Mouse (Mus musculus) gastrocnemius, postnatal 4 days (tissue): ENCODE results near the gene Smarcc2. TPM values are rescaled to one million over a fixed set of nuclear protein-coding genes. Genes with fewer than 3 reads are reported as not detected.
"Not testable (repeated sequence)": the region's sequence is repeated elsewhere in the genome, so short reads cannot be mapped to it uniquely, and the experiment has no call there.

Source experiments
- DNase-seq, 2 experiments: peaks; one replicate each; pipeline ENCODE4 v3.0.0; 2021 to 2022; ENCODE audit warnings: low spot score in 2 of 2, mixed read lengths in 2 of 2
- total RNA-seq, 2 experiments: library from RNA; stranded (reverse); gene quantifications; 2 replicates each; pipeline ENCODE4 v1.2.3; 2021

The Smarcc2 gene
- total RNA-seq, 2 experiments from 2014 or later: 90.8 to 91.2 TPM

DNA sequence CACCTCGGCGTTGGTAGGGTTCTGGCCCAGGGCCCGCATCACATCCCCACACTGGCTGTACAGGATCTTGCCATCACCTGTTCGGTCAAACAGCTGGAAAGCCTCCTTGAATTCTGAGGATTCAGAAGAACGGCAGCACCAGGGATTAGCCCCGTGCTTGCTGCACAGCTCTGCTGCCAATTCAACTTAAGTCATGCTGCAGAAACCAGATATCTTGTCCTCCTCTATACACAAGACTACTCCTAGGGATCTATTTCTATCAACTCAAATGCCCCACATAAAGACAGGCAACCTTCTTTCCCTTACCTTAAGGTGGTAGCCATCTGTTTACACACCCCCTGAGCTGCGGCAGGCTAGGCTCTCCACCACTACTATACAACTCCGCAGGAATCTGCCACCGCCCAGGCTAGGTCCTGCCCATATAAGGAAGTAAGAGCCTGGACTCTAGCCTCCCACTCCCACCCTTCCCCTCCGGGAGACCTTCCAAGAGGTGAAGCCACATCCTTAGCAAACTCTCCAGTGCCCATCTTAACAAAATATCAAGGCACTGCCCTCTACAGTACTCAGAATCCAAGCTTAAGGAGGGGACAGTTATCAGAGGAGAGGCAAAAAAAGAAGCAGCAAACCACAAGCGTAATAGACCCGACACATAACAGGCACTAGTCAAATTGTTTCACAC lies 33.7 kb downstream of the Smarcc2 start:
- peak in 1 of 2 experiments; percentile 60 for DNase-seq

DNA sequence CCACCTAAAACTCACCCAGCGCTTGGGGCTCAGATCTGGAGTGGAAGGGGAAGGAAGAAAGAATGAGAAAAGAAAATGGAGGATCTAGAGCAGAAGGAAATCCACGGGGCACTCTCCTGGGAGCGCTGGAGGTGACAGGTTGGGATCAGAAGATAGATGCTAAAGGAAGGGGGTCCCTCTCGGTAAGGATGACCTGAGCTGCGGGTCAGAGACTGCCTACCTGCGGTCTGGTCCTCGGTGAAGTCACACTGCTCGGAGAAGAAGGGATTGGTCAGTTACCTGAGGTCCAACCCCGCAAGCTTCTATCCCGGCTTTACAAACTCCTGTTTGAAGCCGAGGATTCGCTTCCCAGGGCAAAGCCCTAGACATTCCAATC lies 34.3 kb downstream of the Smarcc2 start:
- DNase-seq: no peak

DNA sequence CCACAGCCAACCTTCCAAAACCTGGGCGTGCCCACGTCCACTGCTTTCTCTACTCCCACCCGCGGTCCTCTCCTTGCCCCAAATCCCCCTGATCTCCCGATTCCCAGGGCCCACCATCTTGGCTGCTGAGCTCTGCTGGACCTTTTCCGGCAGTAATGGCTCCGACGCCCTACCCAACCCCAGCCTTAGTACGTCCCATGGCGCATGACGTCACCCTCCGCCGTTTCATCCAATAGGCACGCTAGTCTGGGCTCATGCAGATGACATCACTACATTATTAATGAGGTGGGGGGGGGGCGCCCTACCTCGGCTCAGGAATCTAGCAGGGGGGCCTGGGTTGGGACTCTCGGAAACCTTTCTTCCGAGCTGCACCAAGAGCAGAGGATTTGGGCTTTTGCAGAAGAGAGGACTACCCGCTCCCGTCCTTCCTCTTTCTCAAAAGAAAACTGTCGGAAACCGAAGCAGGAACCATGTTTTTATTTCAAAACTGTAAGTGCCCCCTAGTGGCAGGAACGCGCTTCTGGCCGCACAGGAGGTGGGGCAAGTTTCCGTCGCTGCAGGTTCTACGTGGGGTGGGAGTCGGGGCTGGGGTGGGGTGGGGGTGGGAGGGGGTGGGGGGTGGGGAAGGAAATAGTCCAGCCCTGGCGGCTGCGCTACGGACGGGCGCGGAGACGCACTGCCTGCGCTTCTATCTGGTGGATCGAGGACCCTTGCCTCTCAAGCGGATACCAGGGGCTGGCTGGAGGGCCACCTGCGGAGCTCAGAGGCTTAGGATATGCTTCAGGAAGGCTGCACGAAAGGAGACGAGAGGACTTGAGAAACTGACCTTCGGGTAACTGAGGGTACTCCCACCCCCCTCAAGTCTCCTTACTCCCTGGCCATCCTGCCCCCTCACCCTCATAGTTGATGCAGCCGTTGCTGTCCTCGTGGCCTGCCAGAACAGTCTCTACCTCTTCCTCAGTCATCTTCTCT lies 34.9 kb downstream of the Smarcc2 start, which contains the start of gene Myl6:
TSS of gene Myl6 (minus strand) at position 451 of the 972 bp plus-strand sequence.
- peak; percentile 94 to 99 for DNase-seq

DNA sequence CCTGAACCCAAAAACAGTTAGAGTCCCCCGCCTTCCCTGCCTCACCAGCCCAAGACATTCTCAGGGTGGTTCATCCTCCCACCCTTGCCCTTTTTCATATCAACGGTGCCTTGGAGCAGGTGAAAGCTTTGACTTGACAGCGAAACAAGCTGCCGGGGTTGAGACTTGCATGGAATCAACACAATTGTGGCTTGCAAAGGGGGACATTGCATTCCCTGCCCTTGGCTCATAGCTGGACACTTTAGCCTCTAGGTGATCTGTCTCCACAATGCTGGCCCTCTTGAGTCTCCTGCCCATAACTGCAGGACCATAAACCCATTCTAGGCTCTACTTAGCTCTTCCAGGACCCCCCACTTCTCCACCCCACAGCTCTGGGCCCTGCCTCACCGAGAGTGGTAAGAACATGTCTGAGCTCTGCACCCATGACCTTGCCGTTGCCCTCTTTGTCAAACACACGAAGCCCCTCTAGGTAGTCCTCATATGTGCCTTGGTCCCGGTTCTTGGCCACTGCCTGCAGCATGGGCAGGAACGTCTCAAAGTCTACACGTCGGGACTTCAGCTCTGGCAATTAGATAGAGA lies 35.7 kb downstream of the Smarcc2 start:
- DNase-seq: no peak

DNA sequence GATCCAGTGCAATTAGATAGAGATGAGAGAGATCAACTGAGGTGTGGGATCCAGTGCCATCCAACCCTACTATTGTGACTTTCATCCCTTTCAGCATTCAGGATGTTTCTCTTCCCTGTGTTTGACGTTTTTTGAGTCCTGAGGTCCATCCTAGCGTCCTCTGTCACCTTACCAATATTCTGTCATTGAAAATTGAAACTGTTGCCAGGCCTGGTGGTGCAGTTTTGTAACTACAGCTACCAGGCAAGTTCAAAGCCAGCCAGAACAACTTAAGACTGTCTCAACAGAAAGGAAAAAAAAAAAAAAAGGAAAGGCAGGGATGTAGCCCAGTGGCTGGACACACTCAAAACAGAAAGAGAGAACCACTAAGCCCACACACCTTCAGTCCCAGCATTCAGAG lies 36.2 kb downstream of the Smarcc2 start:
- DNase-seq: no peak

DNA sequence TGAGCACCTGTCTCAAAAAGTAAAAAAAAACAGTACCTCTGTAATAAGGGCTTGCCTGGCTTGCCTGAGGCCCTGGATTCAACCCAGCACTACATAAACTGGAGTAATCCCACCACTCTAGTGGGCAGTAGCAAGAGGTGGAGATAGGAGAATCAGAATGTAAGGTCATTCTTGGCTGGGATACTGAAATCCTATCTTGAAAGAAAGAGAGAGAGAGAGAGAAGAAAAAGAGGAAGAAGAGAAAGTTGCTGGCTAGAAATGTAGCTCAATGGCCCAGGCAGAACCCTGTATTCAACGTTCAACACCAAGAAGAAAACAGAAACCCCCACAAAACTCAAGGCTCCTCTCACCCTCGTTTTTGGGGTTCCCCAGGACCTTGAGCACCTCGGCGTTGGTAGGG lies 36.9 kb downstream of the Smarcc2 start:
- no peak for DNase-seq

DNA sequence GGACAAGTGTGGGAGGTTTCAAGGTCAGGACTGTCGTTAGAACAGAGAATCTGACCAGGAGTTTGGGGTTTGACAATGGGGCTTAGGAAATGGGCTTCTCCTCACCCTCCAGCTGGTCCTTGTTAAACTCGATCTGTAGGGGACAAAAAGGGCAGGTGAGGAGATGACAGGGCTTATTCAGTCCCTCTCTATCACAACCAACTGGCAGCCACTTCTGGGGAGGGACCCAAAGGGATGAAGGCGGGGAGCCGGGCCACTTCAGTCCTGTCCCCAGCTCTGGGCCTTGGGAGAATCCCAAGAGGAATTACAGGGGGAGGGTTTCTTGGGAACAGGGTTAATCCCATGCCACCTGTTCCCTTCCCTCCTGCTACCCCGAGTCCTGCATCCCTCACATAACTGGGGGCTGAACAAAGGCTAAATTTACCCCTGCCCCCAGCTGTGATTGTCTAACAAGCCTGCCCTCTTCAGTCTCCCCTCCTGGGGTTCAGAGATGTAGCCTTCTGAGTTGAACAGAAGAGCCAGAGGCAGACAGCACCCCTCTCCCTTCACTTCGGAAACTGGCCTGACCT lies 37.5 kb downstream of the Smarcc2 start:
- DNase-seq: no peak

DNA sequence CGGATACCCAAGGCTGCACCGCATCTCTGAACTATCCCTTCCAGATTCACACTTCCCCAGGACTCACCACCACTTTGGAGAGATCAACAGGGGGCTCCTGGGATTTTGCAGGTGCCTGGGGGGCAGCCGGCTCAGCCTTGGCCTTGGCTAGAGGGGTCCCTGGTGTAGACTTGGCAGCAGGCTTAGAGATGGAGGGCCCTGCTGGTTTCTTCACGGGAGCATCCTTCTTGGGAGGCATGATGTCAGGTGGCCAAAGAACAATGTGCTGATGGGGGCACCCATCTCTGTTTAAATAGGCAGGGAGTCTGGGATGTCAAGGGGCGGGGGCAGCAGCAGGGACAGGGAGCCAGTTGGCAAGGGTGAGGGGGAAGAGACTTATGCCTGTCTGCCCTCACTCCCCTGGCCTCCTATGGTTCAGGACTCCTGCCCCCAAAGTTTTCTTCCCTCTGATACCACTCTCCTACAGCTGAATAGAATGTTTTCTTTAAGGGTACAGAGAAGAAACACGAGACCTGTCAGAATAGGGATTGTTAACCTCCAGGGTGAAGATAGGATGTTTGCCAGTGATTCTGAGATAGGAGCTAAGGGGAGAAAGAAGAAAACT lies 38.2 kb downstream of the Smarcc2 start:
- DNase-seq: no peak

DNA sequence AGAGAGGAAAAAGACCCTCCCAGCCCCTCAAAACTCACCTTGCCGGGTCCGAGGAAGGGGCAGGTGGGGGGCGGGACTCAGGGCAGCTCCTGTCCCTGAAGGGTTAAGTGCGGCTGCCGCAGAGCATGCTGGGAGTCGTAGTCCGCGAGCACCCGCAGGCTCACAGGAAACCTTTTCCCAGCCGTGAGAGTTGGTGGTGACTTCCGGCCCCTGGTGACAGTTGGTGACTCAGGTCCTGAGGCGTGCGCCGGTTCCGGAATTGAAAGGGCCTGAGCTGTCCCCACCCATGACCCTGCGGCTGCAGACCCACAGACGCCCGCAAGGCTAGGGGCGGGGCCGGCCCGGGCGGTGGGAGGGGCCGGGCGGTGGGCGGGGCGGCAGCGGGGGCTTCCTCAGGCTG lies 39.5 kb downstream of the Smarcc2 start, which contains the start of gene Myl6b:
TSS of gene Myl6b (minus strand) at position 96 of the 400 bp plus-strand sequence.
- peak; percentile 85 to 94 for DNase-seq

DNA sequence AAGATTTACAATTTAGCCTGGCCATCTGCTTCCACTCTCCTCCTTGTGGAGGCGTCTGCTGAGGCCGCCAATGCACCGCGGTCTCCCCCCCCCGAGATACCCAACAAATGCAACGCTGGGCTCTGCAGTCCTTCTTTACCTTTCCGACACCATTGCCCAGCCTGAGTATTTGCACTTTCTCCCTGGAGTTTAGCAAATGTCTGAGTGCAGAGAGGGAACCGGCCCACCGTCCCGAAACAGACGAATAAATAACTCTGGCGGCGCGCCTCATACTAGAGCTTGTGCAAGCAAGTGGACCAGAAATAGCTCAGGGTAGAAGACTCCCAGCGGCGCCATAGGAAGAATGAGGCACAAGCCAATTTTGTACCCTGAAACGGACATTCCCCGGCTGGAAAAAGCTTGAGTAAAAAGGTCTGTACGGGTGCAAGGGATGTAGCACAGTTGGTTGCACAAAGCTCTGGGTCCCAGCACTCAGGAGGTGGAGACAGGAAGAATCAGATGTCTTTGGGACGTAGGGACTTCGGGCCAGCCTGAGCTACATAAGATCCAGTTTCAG lies 40.1 kb downstream of the Smarcc2 start:
- peak in 1 of 2 experiments; percentile 70 for DNase-seq

DNA sequence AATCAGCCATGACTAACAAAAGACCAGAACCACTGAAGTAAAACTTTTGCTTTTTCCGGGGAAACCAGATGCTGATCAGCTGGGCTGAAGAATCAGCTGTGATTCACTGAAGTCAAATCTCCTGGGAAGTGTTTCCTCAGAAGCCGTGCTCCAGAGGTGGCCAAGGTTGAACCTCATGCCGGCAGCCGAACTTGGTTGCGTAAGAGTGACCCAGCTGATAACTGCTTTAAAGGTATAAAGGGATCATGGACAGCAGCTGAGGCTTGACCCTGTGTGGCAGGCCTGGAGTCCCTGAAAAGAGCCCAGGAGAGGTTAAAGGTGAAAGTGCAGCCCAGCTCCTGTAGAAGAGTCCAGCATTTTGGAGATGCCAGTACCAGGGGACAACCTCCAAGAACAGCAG lies 43.3 kb downstream of the Smarcc2 start:
- no peak for DNase-seq

DNA sequence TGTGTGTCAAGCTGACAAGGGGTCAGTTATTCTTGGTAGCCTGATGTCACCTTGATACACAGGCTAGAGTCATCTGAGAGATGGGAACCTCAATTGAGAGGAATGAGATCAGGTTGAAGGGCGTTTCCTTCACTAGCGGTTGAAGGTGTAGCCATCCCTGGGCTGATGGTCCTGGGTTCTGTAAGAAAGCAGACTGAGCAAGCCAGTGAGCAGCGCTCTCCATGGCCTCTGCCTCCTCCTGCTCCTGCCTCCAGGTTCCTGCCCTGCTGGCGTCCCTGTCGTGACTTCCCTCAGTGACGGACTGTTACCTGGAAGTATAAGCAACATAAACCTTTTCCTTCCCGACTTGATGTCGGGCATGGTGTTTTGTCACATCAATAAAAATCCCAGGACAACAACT lies 44.5 kb downstream of the Smarcc2 start:
- no peak for DNase-seq

DNA sequence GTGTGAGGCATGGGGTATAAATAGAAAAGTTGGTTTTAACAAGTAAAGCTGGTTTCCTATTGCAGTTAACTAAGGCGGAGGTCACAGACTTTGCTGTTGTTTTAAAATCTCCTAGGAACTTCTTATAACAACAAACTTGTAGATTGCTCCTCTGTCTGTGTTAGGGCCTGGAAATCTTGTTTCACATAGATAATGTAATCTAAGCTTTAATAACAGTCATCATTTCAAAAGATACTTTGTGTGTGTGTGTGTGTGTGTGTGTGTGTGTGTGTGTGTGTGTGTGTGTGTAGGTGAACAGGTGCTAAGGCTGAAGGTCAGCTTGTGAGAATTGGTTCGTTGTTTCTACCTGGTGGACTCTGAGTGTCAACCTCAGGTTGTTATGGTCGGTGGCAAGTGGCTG lies 45.0 kb downstream of the Smarcc2 start:
- DNase-seq: no peak

DNA sequence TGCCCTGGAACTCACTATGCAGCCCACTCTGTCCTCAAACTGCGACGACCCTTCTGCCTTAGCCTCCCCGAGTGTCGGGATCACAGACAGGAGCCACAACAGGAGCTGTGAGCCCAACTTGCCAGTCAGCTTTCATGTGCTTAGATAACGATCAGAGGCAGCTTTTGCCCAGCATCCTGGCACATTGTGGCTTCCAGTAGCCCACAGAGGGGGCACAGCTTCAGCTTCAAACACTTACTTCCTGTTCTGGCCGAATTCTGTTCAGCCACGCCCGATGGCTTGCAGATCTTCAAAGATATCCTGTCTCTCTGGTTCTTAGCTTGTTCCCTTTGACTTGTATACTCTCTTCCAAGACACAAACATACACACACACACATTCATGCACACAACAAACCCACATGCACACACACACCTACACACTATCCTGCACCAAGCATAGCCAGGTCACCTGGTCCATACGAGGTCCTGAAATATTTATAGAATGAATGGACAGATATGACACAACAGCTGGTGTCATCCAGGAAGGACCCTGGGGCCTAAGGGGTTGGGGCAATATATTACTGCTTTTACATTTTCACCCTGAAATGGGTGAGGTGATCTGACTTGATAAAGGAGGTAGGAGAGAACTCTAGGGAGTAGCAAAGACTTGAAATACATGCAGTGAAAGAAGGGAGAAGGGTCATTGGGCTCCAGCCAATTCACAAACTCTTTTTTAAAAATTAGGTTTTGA lies 45.8 kb downstream of the Smarcc2 start:
- DNase-seq: no peak

DNA sequence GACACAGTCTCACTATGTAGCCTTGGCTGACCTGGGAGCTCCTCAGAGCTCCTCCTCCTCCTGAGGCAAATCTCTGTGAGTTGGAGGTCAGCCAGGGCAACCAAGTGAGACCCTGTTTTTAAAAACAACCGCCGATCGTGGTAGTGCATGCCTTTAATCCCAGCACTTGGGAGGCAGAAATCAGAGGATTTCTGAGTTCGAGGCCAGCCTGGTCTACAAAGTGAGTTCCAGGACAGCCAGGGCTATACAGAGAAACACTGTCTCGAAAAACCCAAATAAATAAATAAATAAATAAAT lies 46.3 kb downstream of the Smarcc2 start:
- DNase-seq: not testable (repeated sequence)

DNA sequence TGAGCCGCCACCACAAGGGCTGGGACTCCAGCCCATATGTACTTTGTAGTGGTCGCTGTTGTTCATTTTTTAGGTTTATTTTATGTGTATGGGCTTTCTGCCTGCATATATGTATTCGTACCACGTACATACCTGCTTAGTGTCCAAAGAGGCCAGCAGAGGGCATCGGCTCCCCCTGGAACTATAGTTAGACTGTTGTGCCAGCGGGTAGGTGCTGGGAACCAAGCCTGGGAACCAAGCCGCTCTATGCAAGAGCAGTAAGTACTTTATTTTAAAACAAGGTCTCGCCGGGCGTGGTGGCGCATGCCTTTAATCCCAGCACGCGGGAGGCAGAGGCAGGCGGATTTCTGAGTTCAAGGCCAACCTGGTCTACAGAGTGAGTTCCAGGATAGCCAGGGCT lies 46.9 kb downstream of the Smarcc2 start:
- no peak for DNase-seq

DNA sequence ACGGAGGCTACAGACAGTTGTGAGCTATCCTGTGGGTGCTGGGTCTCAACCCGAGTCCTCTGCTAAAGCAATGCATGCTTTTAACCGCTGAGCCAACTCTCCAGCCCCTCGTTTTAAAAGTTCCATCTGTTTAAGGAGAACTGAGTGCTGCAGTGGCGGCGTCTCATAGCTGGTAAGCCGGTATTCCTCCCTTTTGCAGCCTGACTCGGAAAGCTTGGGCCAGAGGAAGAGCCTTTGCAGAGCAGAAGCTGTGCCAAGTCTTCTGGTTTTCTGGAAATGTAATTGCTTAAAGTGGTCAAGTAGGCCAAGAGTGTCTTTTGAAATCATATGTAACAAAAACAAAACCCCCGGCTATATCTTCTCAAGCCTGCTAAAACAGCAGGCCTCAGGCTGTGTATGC lies 49.2 kb downstream of the Smarcc2 start:
- DNase-seq: no peak

DNA sequence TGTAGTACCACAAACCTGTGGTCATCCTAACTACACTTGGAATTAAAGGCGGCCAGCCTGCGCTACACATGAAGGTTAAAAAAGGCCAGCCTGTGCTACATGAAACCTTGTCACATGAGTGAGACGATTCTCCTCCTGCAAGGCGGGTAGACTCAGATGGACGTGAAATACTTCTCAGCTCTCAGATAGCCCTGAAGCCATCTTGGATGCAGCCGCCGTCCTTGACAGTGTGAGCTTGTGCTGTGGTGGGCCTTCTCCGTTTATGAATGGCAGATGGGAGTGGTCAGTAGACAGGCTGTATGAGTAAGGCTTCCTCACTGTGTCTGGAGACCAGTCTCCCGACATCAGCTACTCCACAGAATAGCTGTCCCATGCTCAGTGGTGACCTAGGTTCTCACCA lies 50.2 kb downstream of the Smarcc2 start:
- no peak for DNase-seq

DNA sequence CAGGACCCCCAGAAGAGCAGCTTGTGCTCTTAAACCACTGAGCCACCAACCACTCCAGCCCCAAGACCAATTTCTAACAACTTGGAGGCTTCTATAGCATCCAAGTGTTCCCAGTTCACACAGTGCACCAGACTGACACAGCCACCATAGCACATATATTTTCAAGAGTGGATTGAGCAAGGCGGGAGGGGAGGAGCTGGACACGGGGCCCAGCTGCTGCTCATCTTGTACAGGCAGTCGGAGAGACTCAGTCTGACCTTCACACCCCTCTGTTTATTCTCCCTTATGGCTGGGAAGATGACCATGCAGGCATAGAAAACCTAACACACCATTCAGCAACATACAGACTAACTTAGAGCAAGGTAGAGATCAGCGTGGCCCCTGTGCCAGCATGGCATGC lies 50.8 kb downstream of the Smarcc2 start:
- DNase-seq: no peak

DNA sequence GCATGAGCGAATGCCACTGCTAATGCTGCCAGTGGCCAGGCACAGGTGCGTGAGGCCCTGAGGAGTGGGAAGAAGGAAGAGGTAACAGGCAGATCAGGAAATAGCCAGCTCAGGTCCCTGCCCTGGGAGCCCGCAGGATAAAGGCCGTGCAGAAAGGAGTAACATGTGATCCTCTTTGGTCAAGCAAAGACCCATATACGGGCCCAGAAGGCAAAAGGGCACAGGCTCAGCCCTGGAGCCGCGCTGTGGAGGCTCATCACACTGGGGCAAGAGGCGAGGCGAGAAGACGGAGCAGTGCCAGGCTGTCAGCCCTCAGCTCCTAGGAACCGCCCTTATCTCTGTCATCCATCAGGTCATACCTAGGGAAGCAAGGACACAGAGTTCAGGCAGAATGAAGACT lies 51.3 kb downstream of the Smarcc2 start:
- DNase-seq: no peak
